Mouse (Mus musculus) heart, embryonic 15.5 days (tissue): ENCODE results near the gene Nptn. TPM values are rescaled to one million over a fixed set of nuclear protein-coding genes. Genes with fewer than 3 reads are reported as not detected.

Experiments
- ATAC-seq: fragments of 200-750 bp; cut with Nextera tagmentation; replicated peaks from 2 replicates; pipeline ENCODE4 v1.8.0; 2017; ENCODE audit warnings: low read depth, moderate TSS enrichment; ENCODE audit not compliant: insufficient number of reproducible peaks, insufficient read depth, low FRiP score
- H3K27ac ChIP-seq: fragments of 300-500 bp; sonication (generic); 2 replicates; pipeline ENCODE4 v1.5.1; 2015; ENCODE audit warnings: mild to moderate bottlenecking, inconsistent platforms
- H3K27me3 ChIP-seq: fragments of 300-500 bp; sonication (generic); 2 replicates; pipeline ENCODE4 v1.6.1; 2015; ENCODE audit warnings: inconsistent platforms
- H3K36me3 ChIP-seq: fragments of 300-500 bp; sonication (generic); 2 replicates; pipeline ENCODE4 v1.6.1; 2015; ENCODE audit warnings: mild to moderate bottlenecking, inconsistent platforms
- H3K4me1 ChIP-seq: fragments of 300-500 bp; sonication (generic); replicated peaks from 2 replicates; pipeline ENCODE4 v1.6.1; 2015; ENCODE audit warnings: inconsistent platforms
- H3K4me2 ChIP-seq: fragments of 300-500 bp; sonication (generic); 2 replicates; pipeline ENCODE4 v1.6.1; 2015; ENCODE audit warnings: inconsistent platforms, mild to moderate bottlenecking, moderate library complexity
- H3K4me3 ChIP-seq: fragments of 300-500 bp; sonication (generic); 2 replicates; pipeline ENCODE4 v1.5.1; 2015; ENCODE audit warnings: mild to moderate bottlenecking, inconsistent platforms
- H3K9ac ChIP-seq: fragments of 300-500 bp; sonication (generic); 2 replicates; pipeline ENCODE4 v1.6.1; 2015; ENCODE audit warnings: mild to moderate bottlenecking, inconsistent platforms
- H3K9me3 ChIP-seq: fragments of 300-500 bp; sonication (generic); replicated peaks from 2 replicates; pipeline ENCODE4 v1.6.1; 2016; ENCODE audit warnings: inconsistent platforms
- WGBS: fragments of 180-500 bp; shearing (Covaris S2); methylation state at CpG from one replicate; pipeline ENCODE4 v1.1.7; 2015; ENCODE audit warnings: mixed read lengths; 5-methylcytosine and 5-hydroxymethylcytosine counted together
- polyA plus RNA-seq: library from polyadenylated mRNA; unstranded; fragments of >200 nt; fragmentation: Nextera tagmentation; extraction: Ambion mirVana; gene quantifications from 2 replicates; pipeline ENCODE4 v1.2.1, GENCODE M21; 2015

The Nptn gene
- polyA plus RNA-seq, 1 experiment from 2014 or later, result 103 TPM

DNA sequence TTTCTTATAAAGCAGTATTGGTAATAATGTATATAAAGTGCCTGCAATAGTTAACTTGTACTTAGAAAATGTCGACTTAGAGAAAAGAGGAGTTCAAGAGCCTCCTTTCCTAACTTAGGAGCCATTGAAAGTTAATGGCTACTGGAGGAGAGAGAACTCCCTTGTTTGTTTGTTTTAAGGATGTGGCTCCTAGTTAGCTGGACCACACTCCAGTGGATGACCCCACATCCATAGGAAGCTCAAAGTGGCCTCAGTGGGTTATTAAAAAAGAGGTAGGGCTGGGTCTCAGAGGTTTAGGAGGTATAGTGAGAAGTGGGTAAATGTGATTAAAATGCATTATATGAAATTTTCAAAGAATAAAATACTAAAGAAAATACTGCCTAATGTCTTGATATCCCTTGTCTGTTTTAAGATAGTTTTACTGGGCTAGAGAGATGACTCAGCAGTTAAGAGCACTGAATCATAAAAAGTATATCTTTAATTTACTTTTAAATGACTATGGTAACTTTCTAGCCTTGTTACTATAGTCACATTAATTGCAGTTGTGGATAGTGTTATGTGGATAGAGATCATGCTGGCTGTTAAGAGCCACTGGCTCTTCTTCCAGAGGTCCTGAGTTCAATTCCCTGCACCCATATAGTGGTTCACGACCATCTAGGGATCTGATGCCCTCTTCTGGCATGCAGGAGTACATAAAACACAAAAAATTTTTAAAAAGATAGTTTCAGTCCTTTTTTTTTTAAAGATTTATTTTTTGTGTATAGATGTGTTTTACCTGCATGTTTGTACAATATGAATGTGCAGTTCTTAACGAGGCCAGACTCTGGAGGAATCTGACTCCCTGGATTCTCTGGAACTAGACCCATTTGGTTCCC is 33.3 kb downstream of the Nptn start:
- ATAC-seq, result no peak
- Histone ChIP-seq H3K4me2 (no peak overlapping the region), H3K9ac (no peak overlapping the region), H3K36me3 (no peaks in the 10 kb centered on the region), H3K9me3 (no peaks in the 10 kb centered on the region), H3K4me1 (peaks cover 35% of the 10 kb centered on the region), H3K27ac (no peak overlapping the region), H3K27me3 (no peaks in the 10 kb centered on the region), H3K4me3 (no peak overlapping the region)
- WGBS, result 80% methylated on average over 3 of the region's 3 CpGs

DNA sequence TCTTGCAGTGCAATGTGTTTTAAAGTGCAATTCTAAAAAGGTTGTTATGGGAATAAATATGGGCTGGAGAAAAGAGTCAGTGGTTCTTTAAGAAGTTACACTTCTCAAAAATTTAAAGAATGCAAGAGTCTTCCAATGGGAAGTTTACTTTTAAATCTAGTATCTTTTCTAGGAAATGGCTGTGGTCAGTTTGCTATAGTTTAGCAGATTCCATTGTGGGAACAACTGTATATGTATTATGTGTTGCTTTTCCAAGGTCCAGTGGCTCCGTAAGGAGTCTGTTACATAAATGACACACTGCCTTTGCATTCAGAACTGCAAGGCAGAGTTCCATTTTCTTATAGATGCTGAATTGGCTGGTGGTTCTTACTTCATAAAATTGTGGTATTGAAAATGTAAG is 41.0 kb downstream of the Nptn start:
- no peak overlapping the region for H3K4me3 ChIP-seq
- 84% methylated on average over 1 of the region's 1 CpGs for WGBS
- H3K36me3 ChIP-seq, result 0 out of 2 replicates have a peak, but pooled peaks cover 3% of the 10 kb centered on the region
- no peak for ATAC-seq
- peaks cover 22% of the 10 kb centered on the region for H3K4me1 ChIP-seq
- no peak overlapping the region for H3K9ac ChIP-seq
- peak overlapping the region; percentile 14; the same call in 1 of the 2 replicates for H3K27ac ChIP-seq
- H3K27me3 ChIP-seq, result no peaks in the 10 kb centered on the region
- no peaks in the 10 kb centered on the region for H3K9me3 ChIP-seq
- no peak overlapping the region for H3K4me2 ChIP-seq

DNA sequence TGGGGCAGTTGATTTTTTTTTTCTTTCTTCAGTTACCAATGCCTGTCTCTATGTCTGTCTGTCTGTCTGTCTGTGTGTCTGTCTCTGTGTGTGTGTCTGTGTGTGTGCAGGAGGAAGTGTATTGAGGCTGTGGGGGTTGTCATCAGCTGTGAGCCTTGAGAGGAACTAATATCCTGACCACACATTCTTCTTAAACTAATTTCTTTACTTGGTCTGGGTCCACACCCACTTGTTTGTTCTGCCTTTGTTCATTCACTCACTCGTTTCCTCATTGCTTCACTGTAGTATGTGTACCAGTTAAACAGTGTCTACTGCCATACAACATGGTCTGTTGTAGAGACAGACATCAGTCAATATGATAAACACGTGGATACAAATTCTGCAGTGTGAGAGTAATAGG is 45.2 kb downstream of the Nptn start:
- Histone ChIP-seq H3K9ac (no peak overlapping the region), H3K4me2 (no peak overlapping the region), H3K27me3 (no peaks in the 10 kb centered on the region), H3K27ac (no peak overlapping the region), H3K36me3 (peaks cover 11% of the 10 kb centered on the region), H3K9me3 (no peaks in the 10 kb centered on the region), H3K4me1 (0 out of 2 replicates have a peak, but pooled peaks cover 3% of the 10 kb centered on the region), H3K4me3 (no peak overlapping the region)
- ATAC-seq, result no peak
- WGBS, result 70% methylated on average over 2 of the region's 2 CpGs

DNA sequence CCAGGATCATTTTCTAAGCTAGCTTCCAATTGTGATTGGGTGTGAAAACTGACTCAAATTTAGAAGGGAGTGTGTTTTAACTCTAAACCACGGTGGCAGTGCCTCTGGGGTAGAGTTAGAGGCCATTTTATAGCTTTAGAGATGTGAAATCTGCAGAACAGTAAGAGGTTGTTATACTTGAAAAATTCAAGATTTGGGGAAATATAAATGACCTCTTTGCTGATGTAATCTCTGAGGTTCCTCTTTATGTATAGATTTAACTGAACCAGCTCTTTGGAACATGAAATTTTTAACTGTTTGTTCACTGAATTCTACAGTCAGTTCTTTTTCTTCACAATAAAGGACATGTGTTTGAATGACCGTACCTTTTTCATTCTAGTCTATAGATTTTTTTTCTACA is 48.4 kb downstream of the Nptn start:
- Histone ChIP-seq H3K4me2 (no peak overlapping the region), H3K9me3 (no peaks in the 10 kb centered on the region), H3K4me3 (no peak overlapping the region), H3K27me3 (no peaks in the 10 kb centered on the region), H3K9ac (no peak overlapping the region), H3K4me1 (no peaks in the 10 kb centered on the region), H3K27ac (no peak overlapping the region), H3K36me3 (peaks cover 15% of the 10 kb centered on the region)
- 79% methylated on average over 2 of the region's 2 CpGs for WGBS
- no peak for ATAC-seq

DNA sequence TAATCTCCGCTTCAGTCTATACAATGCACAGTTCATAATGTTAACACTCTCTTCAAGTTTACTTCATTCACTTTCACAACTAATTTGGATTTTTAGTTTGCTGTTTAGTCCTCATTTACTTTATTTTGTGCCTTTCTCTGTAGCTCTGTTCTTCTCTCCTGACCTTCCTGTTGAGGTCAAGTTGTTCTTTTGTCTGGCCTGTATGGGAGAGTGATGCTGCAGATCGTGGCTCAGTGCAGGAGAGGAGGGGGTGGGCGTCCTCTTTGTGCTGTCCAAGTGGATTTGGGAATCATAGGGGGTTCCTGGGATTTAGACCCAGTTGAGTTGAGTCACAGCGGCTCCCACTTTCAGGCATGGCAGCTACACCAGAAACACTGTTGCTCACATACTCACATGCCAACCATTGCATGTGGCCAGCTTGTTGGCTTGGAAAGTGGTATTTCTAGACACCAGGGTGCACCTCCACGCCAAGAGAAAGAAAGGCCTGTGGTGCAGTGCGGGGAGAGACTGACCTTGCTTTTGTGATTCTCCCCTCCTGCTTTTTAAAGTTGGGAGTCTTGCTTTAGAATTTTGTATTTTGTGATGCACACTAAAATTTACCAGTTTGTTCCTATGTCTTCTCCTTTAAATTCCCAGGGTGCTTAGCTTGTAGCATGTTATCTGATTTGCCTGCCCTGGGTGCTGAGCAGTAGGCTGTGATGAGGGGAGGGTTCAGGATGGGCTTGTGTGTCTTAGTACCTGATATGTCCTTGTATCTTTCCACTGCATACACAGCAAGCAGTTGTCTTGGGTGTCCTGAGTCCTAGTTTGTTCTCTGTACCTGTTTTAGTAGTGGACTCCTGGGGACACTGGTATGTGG is 66.6 kb downstream of the Nptn start:
- Histone ChIP-seq H3K4me1 (0 out of 2 replicates have a peak, but pooled peaks cover 3% of the 10 kb centered on the region), H3K36me3 (peaks cover 31% of the 10 kb centered on the region), H3K4me3 (no peak overlapping the region), H3K9ac (no peak overlapping the region), H3K27me3 (no peaks in the 10 kb centered on the region), H3K9me3 (no peaks in the 10 kb centered on the region), H3K27ac (no peak overlapping the region), H3K4me2 (no peak overlapping the region)
- ATAC-seq, result no peak
- WGBS, result 77% methylated on average over 6 of the region's 6 CpGs

DNA sequence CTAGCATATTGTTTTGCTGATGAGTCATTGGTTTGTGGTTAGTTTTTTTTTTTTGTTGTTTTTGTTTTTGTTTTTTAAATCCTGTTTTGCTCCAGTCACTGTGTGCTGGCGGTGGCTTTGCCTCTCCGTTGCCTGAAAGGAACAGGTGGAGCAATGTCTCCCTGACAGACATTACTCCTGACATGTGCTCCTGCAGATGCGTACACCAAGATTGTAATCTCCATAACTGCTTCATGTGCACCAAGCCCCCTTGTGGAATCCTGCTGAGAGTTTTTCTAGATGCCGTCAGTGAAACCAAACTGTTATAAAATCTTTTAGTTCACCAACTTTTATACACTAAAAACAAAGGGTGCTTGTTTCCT is 67.2 kb downstream of the Nptn start:
- H3K27me3 ChIP-seq, result no peaks in the 10 kb centered on the region
- H3K9ac ChIP-seq, result no peak overlapping the region
- H3K9me3 ChIP-seq, result no peaks in the 10 kb centered on the region
- ATAC-seq, result no peak
- H3K4me2 ChIP-seq, result no peak overlapping the region
- no peak overlapping the region for H3K4me3 ChIP-seq
- peaks cover 25% of the 10 kb centered on the region for H3K36me3 ChIP-seq
- H3K27ac ChIP-seq, result no peak overlapping the region
- 70% methylated on average over 4 of the region's 4 CpGs for WGBS
- 0 out of 2 replicates have a peak, but pooled peaks cover 3% of the 10 kb centered on the region for H3K4me1 ChIP-seq

DNA sequence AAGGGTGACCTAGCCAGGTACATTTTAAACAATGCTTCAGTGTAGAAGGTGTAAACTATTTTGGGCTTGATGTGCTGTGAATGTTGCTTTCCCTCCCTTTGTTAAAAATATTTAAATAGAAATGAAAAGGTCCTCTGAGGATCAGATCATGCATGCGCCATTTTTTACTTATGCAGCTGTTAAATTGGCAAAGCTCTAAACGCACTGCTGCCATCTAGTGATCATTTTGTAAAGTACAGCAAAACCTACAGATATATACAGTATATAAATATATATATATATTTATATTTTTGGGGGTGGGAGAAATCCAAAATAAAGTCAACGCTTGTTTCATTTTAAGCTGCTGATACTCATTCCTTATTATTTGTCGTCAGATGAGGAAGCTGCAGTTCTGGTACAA is 70.0 kb downstream of the Nptn start:
- WGBS, result 54% methylated on average over 4 of the region's 4 CpGs
- no peak for ATAC-seq
- Histone ChIP-seq H3K36me3 (peaks cover 22% of the 10 kb centered on the region), H3K27me3 (no peaks in the 10 kb centered on the region), H3K9me3 (no peaks in the 10 kb centered on the region), H3K9ac (no peak overlapping the region), H3K4me3 (no peak overlapping the region), H3K27ac (no peak overlapping the region), H3K4me1 (0 out of 2 replicates have a peak, but pooled peaks cover 3% of the 10 kb centered on the region), H3K4me2 (no peak overlapping the region)

DNA sequence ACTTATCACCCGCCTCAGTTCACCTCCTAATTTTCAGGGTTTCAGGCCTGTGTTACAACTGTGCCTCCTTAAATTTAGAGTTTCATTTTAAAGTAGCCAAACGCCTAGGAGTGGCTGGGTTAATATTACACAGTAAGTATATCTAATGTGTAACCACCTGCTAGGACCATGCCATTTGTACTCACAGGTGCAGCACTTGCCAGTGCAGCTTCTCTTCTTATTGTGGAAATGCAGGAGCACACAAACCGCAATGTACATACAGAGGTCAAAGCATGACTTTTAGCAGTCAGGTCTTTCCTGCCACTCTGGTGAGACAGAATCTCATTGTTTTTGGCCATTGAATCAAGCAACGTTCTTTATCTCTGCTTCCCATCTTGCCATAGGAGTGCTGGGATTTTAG is 72.5 kb downstream of the Nptn start:
- 74% methylated on average over 4 of the region's 4 CpGs for whole genome bisulfite sequencing
- H3K9me3 ChIP-seq, result no peaks in the 10 kb centered on the region
- ATAC-seq, result no peak
- peaks cover 20% of the 10 kb centered on the region for H3K4me1 ChIP-seq
- H3K9ac ChIP-seq, result no peak overlapping the region
- H3K36me3 ChIP-seq, result peaks cover 22% of the 10 kb centered on the region
- H3K4me3 ChIP-seq, result no peak overlapping the region
- no peak overlapping the region for H3K4me2 ChIP-seq
- H3K27me3 ChIP-seq, result no peaks in the 10 kb centered on the region
- no peak overlapping the region for H3K27ac ChIP-seq

DNA sequence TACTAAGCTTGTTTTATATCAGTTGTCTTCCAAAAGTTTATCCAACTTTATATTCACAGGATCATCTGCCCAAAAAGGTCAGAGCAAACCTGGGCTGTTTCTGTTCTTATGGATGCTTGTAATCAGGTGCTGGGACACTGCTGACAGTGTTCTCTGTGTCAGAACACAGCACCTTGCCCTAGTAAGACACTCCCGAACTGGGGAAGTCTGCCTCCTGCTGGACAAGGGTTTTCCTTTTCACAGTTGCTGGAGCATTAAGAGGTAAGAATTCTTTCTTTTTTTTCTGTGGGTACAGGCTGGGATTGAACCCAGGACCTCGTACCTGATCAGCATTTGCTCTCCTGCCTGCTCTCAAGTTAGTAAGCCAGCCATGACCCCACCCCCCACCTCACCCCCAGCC is 74.4 kb downstream of the Nptn start:
- H3K27ac ChIP-seq, result no peak overlapping the region
- 69% methylated on average over 2 of the region's 2 CpGs for WGBS
- H3K9me3 ChIP-seq, result no peaks in the 10 kb centered on the region
- no peaks in the 10 kb centered on the region for H3K27me3 ChIP-seq
- no peak overlapping the region for H3K4me2 ChIP-seq
- peaks cover 26% of the 10 kb centered on the region for H3K4me1 ChIP-seq
- peaks cover 28% of the 10 kb centered on the region for H3K36me3 ChIP-seq
- no peak for ATAC-seq
- H3K9ac ChIP-seq, result no peak overlapping the region
- H3K4me3 ChIP-seq, result no peak overlapping the region

DNA sequence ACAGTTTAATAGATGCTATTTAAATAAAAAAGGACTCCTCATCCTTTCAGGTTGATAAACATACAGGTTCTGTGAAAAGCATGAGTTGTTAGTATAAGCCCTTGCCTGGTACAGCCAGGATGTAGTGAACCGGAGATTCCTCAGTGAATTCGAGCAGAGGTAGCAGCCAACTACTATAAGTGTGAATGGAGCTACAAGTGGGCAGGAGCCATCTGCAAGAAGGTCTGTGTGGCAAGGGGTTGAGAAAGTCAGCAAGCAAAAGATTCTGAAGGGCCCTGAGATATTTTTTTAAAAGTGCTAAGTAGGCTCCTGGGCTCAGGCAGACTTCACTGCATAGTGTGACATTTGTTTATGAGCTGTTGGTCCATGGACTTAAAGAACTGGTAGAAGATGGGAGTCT is 74.8 kb downstream of the Nptn start:
- Histone ChIP-seq H3K4me2 (no peak overlapping the region), H3K27me3 (no peaks in the 10 kb centered on the region), H3K4me3 (no peak overlapping the region), H3K4me1 (peaks cover 26% of the 10 kb centered on the region), H3K27ac (0 out of 2 replicates have a peak overlapping the region, but pooled peaks have one; percentile 1), H3K9me3 (no peaks in the 10 kb centered on the region), H3K9ac (no peak overlapping the region), H3K36me3 (peaks cover 26% of the 10 kb centered on the region; the same call in 1 of the 2 replicates)
- 91% methylated on average over 2 of the region's 2 CpGs for WGBS
- no peak for ATAC-seq

DNA sequence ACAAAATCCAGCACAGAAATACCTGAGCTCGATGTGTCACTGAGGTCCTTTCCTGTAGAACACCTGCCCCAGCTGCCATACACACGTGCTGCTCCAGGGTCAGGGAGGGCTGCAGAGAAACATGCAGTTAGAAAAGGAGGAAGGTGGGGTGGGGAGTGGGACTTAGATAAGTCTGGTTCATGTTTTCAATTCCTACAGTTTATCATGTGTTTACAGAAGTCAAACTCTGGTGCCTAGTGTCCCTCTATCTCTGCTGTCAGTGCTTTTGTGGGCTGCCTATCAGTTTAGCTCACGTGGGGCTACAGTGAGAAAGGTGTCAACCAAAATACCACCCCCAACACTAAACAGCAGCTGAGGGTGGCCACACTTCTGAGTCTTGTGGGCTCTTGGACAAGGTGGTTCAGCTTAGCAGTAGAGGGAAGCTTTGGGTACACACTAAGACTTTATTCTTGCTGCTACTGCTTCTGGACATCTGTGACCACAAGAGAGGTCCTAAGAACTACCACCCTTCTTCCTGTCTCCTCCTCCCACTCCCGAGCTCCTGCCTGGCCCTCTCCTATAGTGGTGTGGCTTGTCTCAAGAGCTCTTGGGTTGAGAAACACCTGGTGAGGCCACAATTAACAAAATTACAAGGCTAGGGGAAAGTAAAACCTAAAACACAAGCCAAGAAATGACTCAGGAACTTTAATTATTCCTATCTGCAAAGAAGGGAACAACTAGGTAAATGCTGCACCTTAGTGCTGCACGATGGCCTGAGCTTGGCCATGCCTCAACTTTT is 75.9 kb downstream of the Nptn start:
- no peak overlapping the region for H3K9ac ChIP-seq
- no peak overlapping the region for H3K4me3 ChIP-seq
- no peak overlapping the region for H3K4me2 ChIP-seq
- peaks cover 26% of the 10 kb centered on the region for H3K4me1 ChIP-seq
- 0 out of 2 replicates have a peak, but pooled peaks have one; percentile 27 for ATAC-seq
- peaks cover 25% of the 10 kb centered on the region; the same call in 1 of the 2 replicates for H3K36me3 ChIP-seq
- H3K9me3 ChIP-seq, result no peaks in the 10 kb centered on the region
- 54% methylated on average over 5 of the region's 5 CpGs for WGBS
- H3K27ac ChIP-seq, result peak overlapping the region; percentile 53; the same call in 1 of the 2 replicates
- no peaks in the 10 kb centered on the region for H3K27me3 ChIP-seq
